Mouse (Mus musculus): ENCODE data around the gene Rasgef1b. TPM values are rescaled to one million over a fixed set of nuclear protein-coding genes. Genes with fewer than 3 reads are reported as not detected.

The Rasgef1b gene
- polyA plus RNA-seq (2017; shearing (Covaris generic)) = 6.9 TPM

DNA sequence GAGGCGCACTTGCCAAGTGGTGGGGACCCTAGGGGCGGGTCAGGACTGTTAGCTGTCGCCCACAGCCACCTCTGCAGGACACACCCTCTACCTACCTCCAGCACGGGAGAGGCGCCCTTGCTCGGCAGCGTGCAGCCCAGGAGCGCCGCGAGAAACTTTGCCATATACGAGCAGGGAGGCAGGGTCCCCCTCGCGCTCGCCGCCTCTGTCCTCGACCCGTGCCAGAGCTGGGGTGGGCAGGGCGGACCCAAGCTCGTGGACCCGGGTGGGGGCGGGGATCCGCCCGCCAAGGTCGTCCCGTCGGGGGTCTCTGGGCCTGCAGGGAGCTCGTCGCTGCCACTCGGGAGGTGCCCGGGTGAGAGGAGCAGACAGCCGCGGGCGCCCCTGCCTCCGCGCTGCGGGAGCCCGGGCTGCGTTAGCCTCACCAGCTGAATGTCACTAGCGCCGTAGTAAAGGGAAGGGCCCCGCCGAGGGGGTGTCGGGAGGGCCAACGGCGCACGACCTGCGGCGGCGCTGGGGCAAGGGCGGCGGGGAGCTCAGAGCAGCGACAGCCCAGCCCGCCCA lies at the start of gene Rasgef1b:
Rasgef1b (minus strand) TSS at position 417 of the 564 bp plus-strand sequence.

Other genes with a start within 250 kb of the Rasgef1b start
- 0.37 TPM for gene Vamp9, start 177.2 kb upstream of the Rasgef1b start, polyA plus RNA-seq (2017; shearing (Covaris generic))
- 466 TPM for gene Hnrnpd, start 249.9 kb upstream of the Rasgef1b start, polyA plus RNA-seq (2017; shearing (Covaris generic))
- gene 4930524J08Rik, start 250.0 kb upstream of the Rasgef1b start, polyA plus RNA-seq (2017; shearing (Covaris generic)) = 0.51 TPM